Mouse (Mus musculus) spleen, postnatal 10 days (tissue): ENCODE results near the gene 1700025C18Rik.

Experiments
- DNase-seq, 2 experiments: peaks; one replicate each; pipeline ENCODE4 v3.0.0; 2021 to 2022; ENCODE audit warnings: low spot score in 2 of 2

1700025C18Rik gene

DNA sequence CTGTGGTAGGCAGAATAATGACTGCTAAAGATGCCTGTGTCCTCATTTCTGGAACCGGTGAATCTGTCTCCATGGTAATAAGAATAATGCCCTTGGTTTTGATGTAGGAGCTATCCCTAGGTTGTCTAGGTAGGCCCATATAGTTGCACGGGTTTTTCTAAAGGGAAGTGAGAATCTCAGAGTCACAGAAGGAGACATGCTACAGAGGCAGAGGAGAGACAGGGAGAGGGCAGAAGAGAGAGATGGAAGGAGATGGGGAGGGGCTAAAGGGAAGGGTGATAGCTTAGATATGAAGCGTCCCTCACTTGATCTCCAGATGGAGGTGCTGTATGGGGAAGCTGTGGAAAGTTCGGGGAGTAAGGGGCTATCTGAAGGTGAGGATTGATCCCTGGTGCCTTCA is 53.1 kb downstream of the 1700025C18Rik start:
- no peak for DNase-seq

DNA sequence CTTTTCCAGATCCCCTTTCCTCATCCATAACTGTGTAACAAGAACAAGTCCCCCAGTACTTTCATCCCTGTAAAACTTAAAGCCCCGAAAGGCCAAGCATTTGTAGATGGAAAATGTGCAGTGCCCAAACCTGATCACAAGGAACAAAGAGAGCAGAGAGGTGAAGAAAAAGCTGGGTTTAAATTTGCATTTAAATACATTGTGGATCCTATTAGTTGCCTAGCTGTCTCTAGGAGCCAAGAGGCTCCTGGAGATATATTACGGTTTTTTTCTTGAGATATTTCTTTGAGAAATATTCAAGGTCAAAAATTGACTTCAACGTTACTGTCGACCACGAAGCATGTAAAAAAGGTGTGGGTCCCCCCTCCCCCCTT is 55.5 kb downstream of the 1700025C18Rik start:
- no peak for DNase-seq

GRCm38 (mm10) chr2:165034131-165035057 is 56.2 kb downstream of the 1700025C18Rik start, which contains the start of gene Ncoa5:
Ncoa5 (minus strand) TSS chr2:165034867.
- DNase-seq = peak; percentile 95 to 98

GRCm38 (mm10) chr2:165033306-165033705 is 57.2 kb downstream of the 1700025C18Rik start:
- DNase-seq = no peak

DNA sequence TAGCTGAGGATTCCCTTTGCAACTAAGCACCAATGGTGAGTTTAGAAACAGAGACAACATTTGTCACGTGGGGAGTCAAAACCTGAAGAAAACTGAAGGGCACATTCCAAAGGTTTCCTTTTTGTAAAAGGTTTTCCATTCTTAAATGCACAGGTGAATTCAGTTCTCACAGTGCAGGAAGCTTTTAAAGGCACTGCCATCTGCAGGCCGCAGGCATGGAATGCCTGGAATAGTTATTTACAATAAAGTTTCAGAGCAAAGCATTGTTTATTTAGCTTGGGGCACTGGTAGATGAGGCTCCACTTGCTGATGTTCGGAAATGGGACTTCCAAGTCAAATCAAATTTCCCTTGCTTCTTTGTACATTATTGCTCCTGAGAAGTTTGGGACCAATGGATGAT is 58.0 kb downstream of the 1700025C18Rik start:
- no peak for DNase-seq
